Mouse (Mus musculus): Measurements from ENCODE around the gene Tdp2. TPM values are rescaled to one million over a fixed set of nuclear protein-coding genes. Genes with fewer than 3 reads are reported as not detected.

The Tdp2 gene
- polyA plus RNA-seq, 1 experiment, result 5.4 TPM

DNA sequence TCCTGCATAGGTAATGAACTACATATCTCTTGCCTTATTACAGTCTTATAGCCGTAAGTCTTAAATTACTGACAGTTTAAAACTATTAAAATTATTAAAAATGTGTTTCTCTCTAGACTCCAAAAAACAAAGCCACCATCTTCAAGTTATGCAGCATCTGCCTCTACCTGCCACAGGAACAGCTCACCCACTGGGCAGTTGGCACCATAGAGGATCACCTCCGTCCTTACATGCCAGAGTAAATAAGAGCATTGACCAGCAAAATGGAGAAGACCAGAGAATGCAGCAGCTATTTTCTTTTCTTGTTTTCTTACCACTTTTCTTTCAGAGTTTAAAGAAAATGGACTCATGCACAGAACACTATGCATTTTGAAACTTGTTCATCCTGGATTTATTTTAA lies 19.0 kb upstream of the Tdp2 start:
- no peak overlapping the region for H3K4me2 ChIP-seq (ENCODE audit: low read depth)
- peaks cover 12% of the 10 kb centered on the region for H3K79me2 ChIP-seq (ENCODE audit: control insufficient read depth, insufficient read depth)
- peaks cover 68% of the 10 kb centered on the region for H3K36me3 ChIP-seq (ENCODE audit: control insufficient read depth, insufficient read depth)
- no peak for TF ChIP-seq CEBPB (IDR thresholded peaks at IDR 0.05; ENCODE audit: insufficient read depth, poor library complexity, severe bottlenecking)
- no peak for TF ChIP-seq POLR2AphosphoS2 (IDR thresholded peaks at IDR 0.05; ENCODE audit: insufficient read length, low read depth)
- TF ChIP-seq SRF (IDR thresholded peaks at IDR 0.05; ENCODE audit: control insufficient read depth, insufficient read length, low read depth), result no peak
- TF ChIP-seq USF1 (IDR thresholded peaks at IDR 0.05; ENCODE audit: low read depth), result no peak
- H3K27me3 ChIP-seq (ENCODE audit: control insufficient read depth, insufficient read depth, insufficient read length), result no peaks in the 10 kb centered on the region
- H3K4me3 ChIP-seq, result no peak overlapping the region
- no peak overlapping the region for H3ac ChIP-seq (ENCODE audit: control insufficient read depth, insufficient read length)

- no peak for TF ChIP-seq POLR2A (IDR thresholded peaks at IDR 0.05; ENCODE audit: insufficient read length, low read depth)
- TF ChIP-seq TCF3 (IDR thresholded peaks at IDR 0.05; ENCODE audit: insufficient read length, low read depth), result no peak
- no peak for TF ChIP-seq REST (IDR thresholded peaks at IDR 0.05; ENCODE audit: insufficient read depth, insufficient read length)
- no peak for TF ChIP-seq MYOG (IDR thresholded peaks at IDR 0.05; ENCODE audit: control insufficient read depth in 1 of 3, insufficient read depth in 1 of 3, insufficient read length in 2 of 3, low read depth in 2 of 3)
- TF ChIP-seq MYOD1 (IDR thresholded peaks at IDR 0.05; ENCODE audit: control insufficient read depth in 1 of 3, insufficient read length in 2 of 3, low read depth in 2 of 3), result no peak
- no peak for TF ChIP-seq E2F4 (IDR thresholded peaks at IDR 0.05; ENCODE audit: insufficient read depth)
- TF ChIP-seq TCF12 (IDR thresholded peaks at IDR 0.05; ENCODE audit: insufficient read depth, poor library complexity, severe bottlenecking), result no peak
- TF ChIP-seq CEBPB (IDR thresholded peaks at IDR 0.05; ENCODE audit: insufficient read depth, poor library complexity, severe bottlenecking), result no peak
- TF ChIP-seq MAX (IDR thresholded peaks at IDR 0.05; ENCODE audit: low read depth), result no peak
- TF ChIP-seq SRF (IDR thresholded peaks at IDR 0.05; ENCODE audit: control insufficient read depth, insufficient read length, low read depth), result no peak
- TF ChIP-seq USF1 (IDR thresholded peaks at IDR 0.05; ENCODE audit: low read depth), result no peak
- TF ChIP-seq POLR2AphosphoS2 (IDR thresholded peaks at IDR 0.05; ENCODE audit: insufficient read length, low read depth), result no peak
- no peak overlapping the region for H3K4me2 ChIP-seq (ENCODE audit: low read depth)
- H3K4me3 ChIP-seq, result no peak overlapping the region
- H3K36me3 ChIP-seq (ENCODE audit: control insufficient read depth, insufficient read depth), result peaks cover 48% of the 10 kb centered on the region
- H3ac ChIP-seq (ENCODE audit: control insufficient read depth, insufficient read length), result no peak overlapping the region
- H3K27me3 ChIP-seq (ENCODE audit: control insufficient read depth, insufficient read depth, insufficient read length), result no peaks in the 10 kb centered on the region
- peaks cover 9% of the 10 kb centered on the region for H3K79me2 ChIP-seq (ENCODE audit: control insufficient read depth, insufficient read depth)
Observed at GRCm38 (mm10) chr13:24814616-24815015, 16.9 kb upstream of the Tdp2 start.

DNA sequence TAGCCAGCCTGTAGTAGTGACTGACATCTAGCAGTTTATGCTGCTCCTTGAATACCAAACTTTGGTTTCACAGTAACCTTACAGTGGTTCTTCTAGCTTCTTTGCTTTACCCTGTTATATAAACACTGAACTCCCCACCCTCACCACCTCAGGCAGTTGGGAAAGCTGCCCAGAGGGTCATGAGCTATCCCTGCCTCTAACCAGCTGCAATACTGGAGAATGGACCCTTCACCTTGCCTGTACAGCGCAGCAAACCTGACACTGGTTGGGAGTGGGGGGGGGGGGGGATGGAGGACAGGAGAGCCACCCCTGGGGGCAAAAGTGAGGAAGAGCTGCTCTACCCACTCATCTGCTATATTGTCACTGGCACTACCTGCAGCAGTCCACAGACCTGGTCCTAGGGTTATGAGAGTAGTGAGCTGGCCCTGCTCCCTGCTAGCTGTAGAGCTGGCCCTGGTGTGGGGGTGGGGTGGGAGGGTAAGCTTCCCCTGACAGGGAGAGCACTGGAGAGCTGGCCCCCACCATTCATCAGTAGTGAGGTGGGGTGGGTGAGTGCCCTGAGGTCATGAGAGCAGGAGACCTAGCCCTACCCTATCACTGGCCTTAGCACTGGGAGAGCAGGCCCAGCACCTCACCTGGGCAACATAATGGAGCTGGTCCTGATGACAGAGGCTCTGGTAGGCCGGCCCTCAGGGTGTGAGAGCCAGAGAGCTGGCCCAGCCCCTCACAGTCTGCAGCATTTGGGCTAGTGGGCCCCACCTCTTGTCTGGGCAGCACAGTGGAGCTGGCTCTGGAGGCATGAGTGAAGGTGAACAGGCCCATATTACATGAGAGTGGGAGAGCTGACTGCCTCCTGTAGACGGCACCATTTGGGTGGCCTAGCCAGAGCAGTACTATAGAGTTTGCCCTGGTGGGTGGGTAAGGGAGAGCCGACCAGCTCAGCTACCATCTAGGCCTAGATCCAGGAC lies 15.1 kb upstream of the Tdp2 start:
- Histone ChIP-seq H3K36me3 (ENCODE audit: control insufficient read depth, insufficient read depth) (peaks cover 32% of the 10 kb centered on the region), H3K27me3 (ENCODE audit: control insufficient read depth, insufficient read depth, insufficient read length) (no peaks in the 10 kb centered on the region), H3K4me2 (ENCODE audit: low read depth) (no peak overlapping the region), H3K79me2 (ENCODE audit: control insufficient read depth, insufficient read depth) (no peaks in the 10 kb centered on the region), H3ac (ENCODE audit: control insufficient read depth, insufficient read length) (no peak overlapping the region), H3K4me3 (no peak overlapping the region)
- TF ChIP-seq POLR2A (IDR thresholded peaks at IDR 0.05; ENCODE audit: insufficient read length, low read depth), result peak; percentile 44
- TF ChIP-seq POLR2AphosphoS2 (IDR thresholded peaks at IDR 0.05; ENCODE audit: insufficient read length, low read depth), result peak; percentile 93
- TF ChIP-seq CEBPB (IDR thresholded peaks at IDR 0.05; ENCODE audit: insufficient read depth, poor library complexity, severe bottlenecking), result no peak

- no peak overlapping the region for H3K4me3 ChIP-seq
- TF ChIP-seq TCF3 (IDR thresholded peaks at IDR 0.05; ENCODE audit: insufficient read length, low read depth) (no peak), POLR2AphosphoS2 (IDR thresholded peaks at IDR 0.05; ENCODE audit: insufficient read length, low read depth) (no peak), REST (IDR thresholded peaks at IDR 0.05; ENCODE audit: insufficient read depth, insufficient read length) (no peak), MAX (IDR thresholded peaks at IDR 0.05; ENCODE audit: low read depth) (no peak), MYOG (IDR thresholded peaks at IDR 0.05; ENCODE audit: control insufficient read depth in 1 of 3, insufficient read depth in 1 of 3, insufficient read length in 2 of 3, low read depth in 2 of 3) (no peak), TCF12 (IDR thresholded peaks at IDR 0.05; ENCODE audit: insufficient read depth, poor library complexity, severe bottlenecking) (no peak), E2F4 (IDR thresholded peaks at IDR 0.05; ENCODE audit: insufficient read depth) (no peak), CEBPB (IDR thresholded peaks at IDR 0.05; ENCODE audit: insufficient read depth, poor library complexity, severe bottlenecking) (no peak), SRF (IDR thresholded peaks at IDR 0.05; ENCODE audit: control insufficient read depth, insufficient read length, low read depth) (no peak), MYOD1 (IDR thresholded peaks at IDR 0.05; ENCODE audit: control insufficient read depth in 1 of 3, insufficient read length in 2 of 3, low read depth in 2 of 3) (no peak), POLR2A (IDR thresholded peaks at IDR 0.05; ENCODE audit: insufficient read length, low read depth) (no peak), USF1 (IDR thresholded peaks at IDR 0.05; ENCODE audit: low read depth) (no peak)
- no peak overlapping the region for H3K4me2 ChIP-seq (ENCODE audit: low read depth)
- no peaks in the 10 kb centered on the region for H3K79me2 ChIP-seq (ENCODE audit: control insufficient read depth, insufficient read depth)
- no peak overlapping the region for H3ac ChIP-seq (ENCODE audit: control insufficient read depth, insufficient read length)
- no peaks in the 10 kb centered on the region for H3K36me3 ChIP-seq (ENCODE audit: control insufficient read depth, insufficient read depth)
- no peaks in the 10 kb centered on the region for H3K27me3 ChIP-seq (ENCODE audit: control insufficient read depth, insufficient read depth, insufficient read length)
Observed at GRCm38 (mm10) chr13:24819931-24820330, 11.5 kb upstream of the Tdp2 start.

Data from myocyte (in vitro differentiated cells).